Mouse (Mus musculus) embryo, embryonic 10 days (tissue): ENCODE measurements around the gene Itpr2.

Experiments used
- DNase-seq: peaks from one replicate; pipeline ENCODE4 v3.0.0-alpha.2; 2015; ENCODE audit warnings: low spot score

The Itpr2 gene

DNA sequence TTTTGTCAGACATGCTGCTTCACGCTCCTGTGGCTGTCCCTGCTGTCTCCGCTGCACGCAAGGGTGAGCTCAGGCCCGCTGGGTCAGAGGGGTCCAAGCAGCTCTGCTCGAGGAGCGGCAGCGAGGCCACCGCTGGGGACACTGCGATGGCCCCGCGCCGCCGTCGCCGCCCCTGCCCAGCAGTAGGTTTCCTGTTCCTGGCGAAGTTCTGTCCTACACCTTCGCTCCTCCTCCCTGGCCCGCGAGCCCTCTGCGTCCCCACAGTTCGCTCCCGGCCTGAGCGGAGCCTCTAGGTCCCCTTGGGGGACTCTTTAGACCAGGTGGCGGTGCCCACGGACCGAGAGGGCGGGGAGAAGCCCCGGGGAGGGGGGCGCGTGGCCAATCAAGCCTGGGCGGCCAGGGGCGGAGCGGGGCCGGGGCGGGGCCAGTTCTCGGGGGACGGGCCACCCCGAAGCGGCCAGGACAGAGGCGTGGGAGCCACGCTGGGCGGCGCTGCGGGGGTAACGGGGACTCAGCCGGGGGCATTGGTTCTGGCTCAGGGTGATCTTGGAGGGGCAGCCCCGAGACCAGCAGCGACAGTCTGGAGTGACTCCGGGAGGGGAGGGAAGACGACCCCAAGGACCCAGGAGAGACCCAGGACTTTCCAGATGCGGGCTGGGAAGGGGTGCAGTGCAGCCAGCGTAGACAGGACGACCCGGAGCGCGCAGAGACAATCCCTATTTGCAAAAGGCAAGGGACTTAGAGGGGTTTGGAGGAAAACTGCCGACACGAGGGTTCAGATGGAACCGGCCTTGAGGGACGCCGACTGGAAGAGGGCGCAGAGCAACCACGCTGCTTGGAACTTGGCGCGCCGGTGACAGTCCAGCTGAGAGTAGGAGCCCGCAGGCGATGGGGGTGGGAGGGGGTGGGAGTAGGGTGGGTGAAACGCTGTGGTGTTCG, at the start of gene Itpr2:
Itpr2 (minus strand) TSS at position 358 of the 939 bp plus-strand sequence.
- DNase-seq, result peak; percentile 76

DNA sequence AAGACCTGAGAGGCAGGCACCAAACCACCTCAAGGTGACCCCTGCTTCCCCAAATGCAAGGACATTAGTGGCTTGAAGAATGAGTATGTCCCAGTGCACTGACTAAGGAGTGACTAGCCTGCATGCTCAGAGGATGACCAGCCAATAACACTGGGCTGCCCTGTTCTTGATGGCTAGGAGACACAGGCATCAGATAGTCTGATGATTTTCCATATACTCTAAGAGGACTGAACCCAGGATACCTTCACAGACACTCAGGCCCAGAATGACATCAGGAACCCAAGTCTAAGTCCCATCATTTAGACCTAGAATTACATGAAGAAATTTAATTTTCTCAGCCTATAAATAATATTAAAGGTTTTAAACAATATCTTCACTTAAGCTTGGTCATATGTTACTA, 49.3 kb upstream of the Itpr2 start:
- no peak for DNase-seq

DNA sequence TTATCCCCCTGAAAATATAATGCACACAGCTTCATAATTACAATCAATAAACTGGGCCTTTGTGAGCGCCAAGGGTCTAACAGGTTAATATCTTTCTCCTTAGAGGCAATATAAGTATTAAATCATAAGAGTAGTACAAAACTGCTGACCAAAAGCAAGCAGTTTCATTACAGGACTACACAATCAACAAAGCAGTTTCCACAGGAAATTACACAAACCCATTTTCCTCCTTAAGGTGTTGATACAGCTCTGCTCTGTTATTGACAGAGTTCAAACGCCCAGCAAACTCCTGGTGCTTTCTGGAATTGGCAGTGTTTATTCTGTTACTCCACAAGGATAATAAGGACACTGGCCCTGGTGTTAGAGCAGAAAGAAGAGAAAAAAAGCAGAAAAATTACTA, 48.4 kb upstream of the Itpr2 start:
- no peak for DNase-seq

DNA sequence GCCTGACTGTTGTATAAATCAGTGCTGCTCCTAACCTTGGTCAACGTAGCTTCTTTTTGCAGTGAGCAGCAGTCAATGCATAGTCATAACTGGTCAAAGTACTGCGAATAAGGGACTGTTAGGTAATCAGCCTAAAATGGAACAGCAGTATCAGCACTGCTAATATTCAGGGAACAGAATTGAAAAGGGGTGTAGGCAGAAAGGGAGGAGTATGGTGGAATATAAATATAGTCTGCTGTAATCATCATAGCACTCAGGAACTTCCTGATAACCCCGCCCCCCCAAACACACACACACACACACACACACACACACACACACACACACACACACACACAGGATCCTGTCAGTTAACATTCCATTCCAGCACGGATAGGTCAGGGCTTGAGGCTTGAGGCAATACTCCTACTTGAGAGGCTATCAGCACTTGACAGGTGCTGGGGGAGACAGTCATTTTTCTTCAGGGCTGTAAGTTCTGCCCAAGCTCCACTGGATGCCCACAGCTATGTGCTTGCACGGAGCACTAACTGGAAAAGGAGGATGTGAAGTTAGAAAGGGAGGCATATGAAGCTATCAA, 43.4 kb upstream of the Itpr2 start:
- DNase-seq, result no peak

DNA sequence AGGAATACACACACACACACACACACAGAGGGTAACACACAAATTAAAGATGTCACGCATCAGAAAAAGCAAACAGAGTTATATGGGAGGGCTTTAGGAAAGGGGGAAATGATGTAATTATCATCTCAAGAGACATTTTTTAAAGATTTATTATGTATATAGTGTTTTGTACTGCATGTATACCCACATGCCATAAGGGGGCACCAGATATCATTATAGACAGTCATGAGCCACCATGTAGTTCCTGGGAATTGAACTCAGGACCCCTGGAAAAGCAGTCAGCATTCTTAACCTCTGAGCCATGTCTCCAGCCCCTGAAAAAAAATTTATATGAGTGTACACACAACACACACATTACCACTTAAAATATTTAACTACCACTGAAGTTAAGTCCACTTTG, 42.6 kb upstream of the Itpr2 start:
- no peak for DNase-seq

DNA sequence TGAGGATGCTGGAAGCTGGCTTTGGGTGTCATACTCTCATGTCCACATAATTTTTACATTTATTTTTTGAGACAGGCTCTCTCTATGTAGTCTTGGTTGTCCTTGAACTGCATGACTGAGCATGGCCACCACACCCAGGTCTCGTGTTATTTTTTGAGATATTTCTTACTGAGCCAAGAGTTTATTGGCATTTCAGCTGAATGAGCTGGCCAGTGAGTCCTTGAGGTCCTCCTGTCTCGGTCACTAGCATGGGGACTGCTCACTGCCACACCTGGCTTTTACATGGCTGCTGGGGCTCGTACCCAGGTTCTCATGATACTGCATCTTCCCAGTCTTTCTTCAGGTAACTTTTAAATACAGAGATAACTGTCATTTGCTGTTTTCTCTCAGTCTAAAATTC, 38.4 kb upstream of the Itpr2 start:
- no peak for DNase-seq

DNA sequence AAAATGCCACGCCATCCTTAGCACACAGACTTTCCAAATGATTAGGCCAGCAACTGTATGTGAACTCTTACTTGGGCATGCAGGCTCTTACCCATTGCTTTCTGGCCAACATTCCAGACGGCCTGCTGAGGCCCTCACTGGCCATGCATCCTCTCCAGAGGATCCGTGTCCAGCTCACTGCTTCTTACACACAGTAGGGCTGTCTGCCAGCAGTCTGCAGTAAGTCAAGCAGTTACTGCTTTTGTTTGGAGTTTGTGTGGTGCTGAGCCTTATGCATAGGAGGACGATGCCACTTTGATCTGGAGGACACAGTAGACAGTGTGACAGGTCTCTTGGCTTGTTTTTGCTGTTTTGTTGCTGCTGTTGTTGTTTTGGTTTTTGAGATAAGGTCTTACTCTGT, 36.6 kb upstream of the Itpr2 start:
- DNase-seq, result no peak

DNA sequence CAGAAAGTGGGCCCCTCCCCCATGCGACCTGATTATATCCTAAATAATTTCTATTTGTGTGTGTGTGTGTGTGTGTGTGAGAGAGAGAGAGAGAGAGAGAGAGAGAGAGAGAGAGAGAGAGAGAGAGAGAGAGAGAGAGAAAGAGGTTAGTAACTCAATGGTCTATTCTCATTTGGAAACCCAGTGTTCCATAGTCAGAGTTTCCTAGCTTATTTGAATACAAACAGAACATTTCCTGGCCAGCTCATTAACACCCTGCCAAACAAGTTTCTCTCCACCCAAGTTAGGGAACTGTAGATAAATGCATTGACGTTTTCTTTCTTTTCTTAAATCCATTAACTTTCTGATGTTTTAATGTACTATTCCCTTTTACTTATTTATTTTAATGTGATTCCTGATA, 36.0 kb upstream of the Itpr2 start:
- DNase-seq, result no peak

DNA sequence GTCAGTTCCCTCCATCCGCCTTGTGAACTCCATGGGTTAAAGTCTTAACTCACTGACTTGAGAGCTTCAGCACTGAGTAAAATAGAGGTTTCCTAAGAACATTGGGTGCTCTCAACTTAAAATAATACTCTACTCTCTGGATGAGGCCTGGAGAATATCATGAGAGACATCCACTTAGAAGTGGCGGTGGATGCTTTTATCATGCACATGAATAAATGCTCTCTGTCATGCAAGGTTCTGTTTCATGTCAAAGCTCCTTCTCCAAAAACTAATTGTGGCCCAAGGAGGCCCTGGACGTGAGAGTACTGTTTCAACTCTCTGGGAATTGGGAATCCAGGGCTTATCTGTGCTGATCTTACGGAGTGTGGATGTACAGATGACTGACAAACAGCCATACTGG, 35.1 kb upstream of the Itpr2 start:
- DNase-seq, result no peak

DNA sequence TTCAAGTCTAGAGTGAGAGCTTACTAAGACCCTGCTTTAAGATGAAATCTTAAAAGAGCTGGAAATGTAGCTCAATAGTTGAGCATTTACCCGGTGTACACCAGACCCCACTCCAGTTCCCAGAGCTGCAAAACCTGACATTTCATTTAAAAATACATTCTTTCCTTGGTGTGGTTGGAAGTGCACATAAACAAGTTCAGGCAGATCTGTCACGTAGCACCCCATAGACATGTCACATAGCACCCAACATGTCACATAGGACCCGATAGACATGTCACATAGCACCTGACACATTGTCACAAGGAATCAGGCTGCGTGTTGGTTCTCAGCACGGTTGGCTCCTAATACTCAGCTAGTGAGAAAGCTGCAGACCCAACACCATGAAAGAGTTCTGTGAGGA, 33.5 kb upstream of the Itpr2 start:
- no peak for DNase-seq

DNA sequence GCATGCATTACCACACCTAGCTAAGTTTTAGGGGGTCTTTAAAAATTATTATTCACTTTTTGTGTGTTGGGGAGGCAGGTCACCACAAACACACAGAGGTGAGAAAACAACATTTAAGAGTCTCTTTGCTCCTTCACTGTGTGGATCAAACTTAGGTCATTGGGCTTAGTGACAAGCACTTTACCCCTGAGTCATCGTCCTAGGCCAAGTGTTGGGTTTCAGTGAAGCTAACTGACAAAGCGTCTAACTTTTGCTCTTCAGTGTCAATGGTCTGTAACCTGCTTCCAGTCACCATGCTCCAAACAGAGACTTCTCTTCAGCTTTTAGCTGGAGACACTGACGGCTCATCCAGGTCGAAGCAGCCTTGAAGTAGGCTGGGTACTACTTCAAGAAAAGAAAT, 31.1 kb upstream of the Itpr2 start:
- DNase-seq, result no peak

DNA sequence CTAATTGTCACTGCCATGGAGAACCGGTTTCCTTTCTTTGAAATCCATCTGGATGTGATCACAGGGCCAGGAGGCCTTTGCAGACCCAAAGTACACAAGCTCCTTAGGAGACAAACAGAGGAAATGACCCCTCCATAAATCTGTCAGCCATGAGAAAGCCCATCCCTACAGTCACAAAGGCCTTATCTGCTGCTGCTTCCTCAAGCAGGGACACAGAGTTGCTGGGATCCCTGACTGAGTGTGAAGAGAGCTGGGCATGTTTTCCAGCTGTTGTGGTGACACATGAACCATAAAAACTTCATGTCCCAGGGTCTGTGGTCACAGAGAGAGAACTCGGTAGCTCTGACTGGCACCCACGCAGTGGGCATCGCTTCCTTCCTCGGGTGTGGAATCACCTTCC, 28.7 kb upstream of the Itpr2 start:
- DNase-seq, result peak; percentile 70

DNA sequence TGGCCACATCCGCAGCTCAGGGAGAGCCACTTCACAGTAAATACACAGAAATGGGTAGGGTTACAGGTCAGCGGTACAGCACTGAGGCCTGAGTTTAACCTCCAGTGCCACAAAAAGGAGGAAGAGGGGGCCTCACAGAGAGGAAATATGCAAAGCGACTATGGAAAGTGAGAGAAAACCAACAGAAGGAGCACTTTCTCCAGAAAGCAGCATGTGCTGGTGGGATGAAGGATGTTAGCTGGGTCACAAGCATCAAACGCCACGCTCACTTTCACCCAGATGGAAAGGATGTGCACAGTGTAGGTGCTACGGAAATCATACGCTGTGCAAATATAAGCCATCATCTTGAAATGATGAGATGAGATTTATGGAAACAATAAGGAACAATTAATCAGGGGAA, 28.3 kb upstream of the Itpr2 start:
- no peak for DNase-seq

DNA sequence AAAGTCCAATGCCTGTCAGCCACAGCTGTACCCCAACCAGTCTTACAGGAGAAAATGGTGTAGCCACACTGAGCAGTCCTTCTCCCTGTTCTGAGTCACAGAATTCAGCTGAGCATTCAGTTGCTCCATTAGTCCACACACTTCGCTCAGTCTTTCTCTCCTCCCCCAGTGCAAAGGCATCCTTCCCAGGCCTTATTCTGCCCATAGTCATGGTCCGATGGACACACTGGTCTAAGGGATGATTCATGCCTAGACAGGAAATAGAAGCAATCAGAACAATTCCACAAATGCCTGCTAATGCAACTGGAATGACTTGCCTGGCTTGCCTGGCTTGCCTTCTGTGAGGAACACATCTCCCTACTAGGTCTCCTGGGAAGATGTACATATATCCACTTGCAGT, 25.5 kb upstream of the Itpr2 start:
- DNase-seq, result no peak

DNA sequence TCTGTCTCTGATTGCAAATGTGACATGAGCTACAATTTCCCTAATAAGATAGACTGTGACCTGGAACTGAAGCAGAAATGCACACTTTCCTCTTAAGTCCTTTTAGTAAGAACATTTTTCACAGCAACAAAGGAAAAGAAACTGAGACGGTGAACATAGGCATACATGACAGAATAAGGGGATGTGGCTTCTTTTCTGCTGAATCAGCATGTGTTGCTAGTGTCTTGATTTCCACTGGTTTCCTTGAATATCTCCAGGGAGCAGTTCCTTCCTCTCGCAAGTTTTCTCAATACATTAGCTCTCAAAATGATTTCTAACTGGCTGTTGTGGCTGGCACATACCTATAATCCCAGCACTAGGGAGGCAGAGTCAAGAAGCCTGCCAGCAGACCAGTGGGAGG, 23.5 kb upstream of the Itpr2 start:
- no peak for DNase-seq

DNA sequence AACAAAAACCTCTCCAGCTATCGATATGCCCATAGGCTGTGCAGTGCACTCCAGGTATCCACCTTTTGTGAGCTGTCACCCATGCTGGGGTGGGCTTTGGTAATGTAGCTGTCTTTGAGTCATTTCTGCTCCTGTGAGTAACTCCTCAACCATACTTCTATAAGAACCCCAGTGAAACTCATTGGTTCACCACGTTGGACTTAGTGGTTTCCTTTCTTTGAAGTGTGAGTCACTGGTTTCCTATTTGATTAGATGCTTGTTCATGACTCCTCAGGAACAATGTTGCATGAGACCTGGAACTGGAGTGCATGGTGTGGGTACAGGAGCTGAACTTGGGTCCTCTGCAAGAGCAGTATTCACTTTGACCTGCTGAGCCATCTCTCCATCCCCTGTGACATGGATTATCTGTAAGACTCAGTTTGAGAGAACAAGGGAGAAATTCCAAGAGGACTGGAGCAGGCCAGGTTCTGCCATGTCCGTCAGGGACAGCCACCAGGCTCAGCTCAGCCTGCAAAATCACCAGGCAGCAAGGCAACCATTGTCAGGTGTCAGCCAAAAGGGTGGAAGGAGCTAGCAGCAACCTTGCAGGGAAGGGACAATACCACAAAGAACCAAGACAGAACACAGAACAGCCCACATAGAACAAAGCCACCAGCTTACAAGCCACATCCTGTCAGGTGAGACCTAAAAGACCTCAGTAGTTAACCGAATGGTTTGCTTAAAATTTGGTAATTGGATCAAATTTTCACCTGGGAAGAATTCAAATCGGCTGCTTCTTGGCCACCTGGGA, 19.6 kb upstream of the Itpr2 start:
- DNase-seq, result no peak

DNA sequence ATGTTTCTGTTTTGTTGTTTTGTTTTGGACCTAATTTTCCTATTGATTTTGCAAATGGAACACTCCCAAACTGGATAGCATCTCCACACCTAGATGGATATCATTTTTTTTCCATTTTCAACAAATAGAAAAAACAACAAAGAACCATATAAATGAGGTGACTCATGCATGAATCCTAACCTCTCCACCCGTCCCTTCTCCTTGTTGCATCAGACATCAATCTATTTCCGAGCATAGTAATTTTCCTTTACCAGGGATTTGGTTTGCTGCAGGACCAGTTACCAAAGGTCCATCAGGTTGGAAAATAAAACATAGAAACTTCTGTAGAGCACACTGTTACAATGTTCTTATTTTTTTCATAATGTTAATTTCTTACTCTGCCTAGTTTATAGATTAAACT, 17.0 kb upstream of the Itpr2 start:
- DNase-seq, result no peak

DNA sequence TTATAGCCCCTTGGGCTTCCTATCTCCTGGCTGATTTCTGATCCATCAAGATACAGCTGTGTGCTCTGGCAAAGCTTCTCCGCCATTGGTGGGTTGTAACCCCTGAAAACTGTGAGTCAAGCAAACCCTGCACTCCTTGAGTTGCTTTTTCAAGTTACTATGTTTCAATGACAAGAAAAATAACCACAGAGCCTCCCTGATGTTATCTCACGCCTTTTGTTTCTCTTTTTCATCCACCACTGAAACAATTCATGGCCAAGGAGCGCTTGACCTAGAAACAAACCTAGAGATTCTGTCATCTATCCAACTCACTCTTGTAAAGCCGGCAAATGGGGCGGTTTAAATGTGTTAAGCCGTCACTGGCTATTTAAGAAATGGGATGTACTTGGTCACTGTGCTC, 13.9 kb upstream of the Itpr2 start:
- no peak for DNase-seq

DNA sequence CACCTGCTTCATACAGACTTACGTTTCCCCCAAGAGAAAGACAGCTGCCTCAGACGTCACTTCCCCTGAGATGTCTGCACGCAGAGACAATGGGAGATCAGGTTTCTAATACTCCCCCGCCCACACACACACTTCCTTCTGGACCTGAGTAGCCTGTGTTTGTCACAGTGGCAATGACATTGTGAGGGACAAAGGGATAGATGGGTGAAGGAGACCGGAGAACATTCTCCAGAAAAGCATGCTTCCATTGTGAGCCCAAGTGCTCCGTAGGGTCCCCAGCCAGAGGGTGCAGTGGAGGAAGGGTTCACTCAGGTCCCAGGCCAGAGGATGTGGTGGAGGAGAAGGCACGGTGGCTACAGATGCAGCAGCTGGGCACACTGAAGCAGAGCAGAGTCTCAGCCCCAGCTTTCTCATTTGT, 12.5 kb upstream of the Itpr2 start:
- DNase-seq, result no peak

DNA sequence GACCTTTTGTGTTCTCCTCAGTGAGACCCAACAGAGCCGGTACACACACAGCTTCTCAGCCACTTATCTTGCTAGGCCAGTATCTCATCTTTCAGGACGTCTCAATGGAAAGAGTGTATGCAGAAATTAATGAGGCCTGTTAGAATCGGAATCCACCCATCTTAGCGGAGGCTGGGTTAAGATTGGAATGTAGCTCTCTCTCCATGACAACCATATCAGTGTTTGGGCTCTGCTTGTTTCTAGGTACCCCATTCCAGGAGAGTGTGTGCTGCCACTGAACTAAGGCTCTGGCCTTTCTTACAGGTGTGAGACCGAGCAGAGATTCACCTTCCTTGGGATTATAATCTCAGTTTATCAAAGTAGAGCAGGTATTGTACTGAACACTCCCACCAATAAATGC, 11.9 kb upstream of the Itpr2 start:
- peak; percentile 21 for DNase-seq

DNA sequence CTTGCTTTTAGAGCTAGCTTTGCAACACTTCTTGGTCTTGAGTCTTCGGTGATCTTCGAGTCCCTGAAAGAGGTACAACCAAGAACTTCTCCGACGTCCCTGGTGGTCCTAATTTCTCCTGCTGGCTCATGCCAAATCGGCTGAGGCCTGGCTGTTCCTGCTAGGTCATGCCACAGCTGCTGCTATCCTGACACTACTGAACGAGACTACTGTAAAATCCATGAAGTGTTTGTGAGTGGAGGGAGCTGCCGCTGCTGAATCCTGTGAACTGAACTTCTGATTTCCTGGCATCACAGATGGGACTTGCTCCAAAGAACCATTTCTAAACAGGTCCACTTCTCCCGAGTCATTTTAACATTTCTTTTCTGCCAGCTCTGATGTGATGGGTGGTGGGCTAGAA, 11.4 kb upstream of the Itpr2 start:
- DNase-seq, result no peak

DNA sequence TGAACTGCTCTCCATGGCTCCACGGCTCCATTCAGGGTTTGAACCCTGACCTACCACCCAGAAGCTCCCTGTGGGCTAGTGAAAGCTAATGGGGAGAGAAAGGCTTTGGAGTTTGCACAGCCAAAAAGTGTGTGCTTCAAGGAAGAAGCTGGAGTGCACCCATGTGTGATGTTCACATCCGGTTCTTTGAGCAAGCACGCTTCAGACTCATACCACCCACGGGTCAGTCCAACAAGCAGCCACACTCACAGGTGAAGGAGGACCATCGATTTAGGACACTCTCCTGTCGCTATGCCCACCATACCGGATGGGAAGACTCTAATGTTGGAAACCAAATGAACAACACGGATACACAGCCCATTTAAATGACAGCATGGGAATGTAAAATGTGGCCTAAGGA, 9.5 kb upstream of the Itpr2 start:
- DNase-seq, result no peak

DNA sequence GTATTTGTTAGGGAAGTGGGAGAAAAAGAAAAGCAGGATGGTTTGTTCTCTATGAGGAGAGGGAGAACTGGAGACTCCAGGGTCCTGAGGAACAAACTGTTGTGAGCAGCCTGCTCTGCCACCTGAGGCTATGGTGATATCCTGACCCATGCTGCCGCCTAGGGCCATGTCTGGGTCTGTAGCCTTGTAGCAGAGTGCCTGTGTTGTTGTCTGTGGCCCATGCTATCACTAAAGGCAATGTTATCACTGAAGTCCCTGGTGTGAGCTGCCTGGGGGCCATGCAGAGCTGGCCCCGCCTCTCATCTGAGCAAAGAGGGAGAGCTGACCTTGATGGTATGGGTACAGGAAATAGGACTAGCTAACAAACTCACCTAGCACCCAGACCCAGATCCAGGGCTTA, 7.9 kb upstream of the Itpr2 start:
- no peak for DNase-seq
